Mouse (Mus musculus): Measurements from ENCODE around the gene Kcnj12. TPM values are rescaled to one million over a fixed set of nuclear protein-coding genes. Genes with fewer than 3 reads are reported as not detected.

The Kcnj12 gene
- polyA plus RNA-seq, 1 experiment from 2014 or later, result 0.77 TPM

DNA sequence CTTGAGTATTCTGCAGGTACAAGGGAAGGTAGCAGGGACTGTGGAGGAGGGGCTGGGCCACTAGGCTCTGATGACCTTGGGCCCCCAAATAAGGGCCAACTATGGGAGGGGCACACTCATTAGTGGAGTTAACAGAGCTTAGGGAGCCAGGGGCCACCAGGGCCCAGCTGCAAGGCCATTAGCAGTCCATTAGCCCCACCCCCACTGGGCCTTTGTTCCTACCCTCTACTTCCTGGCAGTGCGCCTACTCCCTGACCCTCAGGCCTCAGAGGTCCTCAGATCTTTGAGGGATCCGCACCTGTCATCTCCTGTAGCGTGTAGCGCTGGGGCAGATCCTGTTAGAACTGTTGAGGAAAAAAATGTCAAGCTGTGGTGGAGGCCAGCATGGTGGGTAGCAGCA, 18.3 kb upstream of the Kcnj12 start:
- no peak overlapping the region for H3K4me2 ChIP-seq
- H3K4me3 ChIP-seq, result no peak overlapping the region
- no peaks in the 10 kb centered on the region for H3K9me3 ChIP-seq
- ATAC-seq (ENCODE audit: borderline replicate concordance, extremely low read depth, low FRiP score, low TSS enrichment), result no peak
- no peaks in the 10 kb centered on the region for H3K36me3 ChIP-seq
- H3K27ac ChIP-seq, result no peak overlapping the region
- H3K4me1 ChIP-seq, result peaks cover 8% of the 10 kb centered on the region
- H3K9ac ChIP-seq, result no peak overlapping the region
- 42% methylated on average over 4 of the region's 4 CpGs for WGBS
- H3K27me3 ChIP-seq, result no peaks in the 10 kb centered on the region

DNA sequence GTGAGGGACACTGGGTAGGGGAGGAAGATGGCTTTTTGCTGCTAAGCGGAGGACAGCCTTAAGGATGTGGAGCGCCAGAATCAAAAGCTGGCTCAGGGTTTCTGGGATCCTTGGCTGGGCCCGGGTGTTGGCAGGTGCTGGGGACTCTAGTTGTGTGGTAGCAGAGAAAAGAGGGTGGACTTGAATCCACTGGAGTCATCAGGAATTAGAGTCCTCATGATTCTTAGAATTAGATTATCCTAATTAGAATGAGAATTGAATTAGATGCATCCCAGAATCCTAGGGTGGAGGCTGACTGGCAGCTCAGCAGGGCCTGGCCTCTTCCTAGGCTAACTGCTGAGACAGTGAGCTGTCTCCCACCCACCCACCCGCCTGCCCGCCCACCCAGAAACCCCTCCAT, 17.6 kb upstream of the Kcnj12 start:
- H3K27me3 ChIP-seq, result no peaks in the 10 kb centered on the region
- ATAC-seq (ENCODE audit: borderline replicate concordance, extremely low read depth, low FRiP score, low TSS enrichment), result no peak
- H3K27ac ChIP-seq, result no peak overlapping the region
- H3K4me1 ChIP-seq, result peaks cover 8% of the 10 kb centered on the region
- H3K9ac ChIP-seq, result no peak overlapping the region
- WGBS, result 62% methylated on average over 5 of the region's 5 CpGs
- H3K4me3 ChIP-seq, result no peak overlapping the region
- H3K4me2 ChIP-seq, result no peak overlapping the region
- H3K36me3 ChIP-seq, result no peaks in the 10 kb centered on the region
- H3K9me3 ChIP-seq, result no peaks in the 10 kb centered on the region

DNA sequence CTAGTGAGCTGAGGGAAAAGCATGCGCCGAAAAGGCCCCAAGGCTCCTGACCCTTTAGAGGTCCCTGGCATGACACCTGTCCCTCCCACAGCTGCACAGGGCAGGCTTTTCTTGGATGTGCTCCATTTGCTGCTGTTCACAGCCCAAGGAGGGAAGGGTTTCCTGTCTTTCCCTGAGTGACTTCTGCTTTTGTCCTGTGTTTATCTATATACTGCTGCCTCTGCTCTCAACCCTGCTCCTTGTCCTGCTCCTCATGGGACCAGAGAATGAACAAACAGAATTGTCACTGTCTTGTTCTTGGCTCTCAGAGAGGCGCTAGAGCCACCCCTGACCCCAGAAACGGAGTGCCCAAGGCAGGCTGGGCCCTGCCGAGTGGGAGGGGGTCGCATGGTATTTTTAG, 17.0 kb upstream of the Kcnj12 start:
- Histone ChIP-seq H3K4me3 (no peak overlapping the region), H3K4me1 (peaks cover 8% of the 10 kb centered on the region), H3K4me2 (no peak overlapping the region), H3K9ac (no peak overlapping the region), H3K27me3 (no peaks in the 10 kb centered on the region), H3K27ac (no peak overlapping the region), H3K9me3 (no peaks in the 10 kb centered on the region), H3K36me3 (no peaks in the 10 kb centered on the region)
- no peak for ATAC-seq (ENCODE audit: borderline replicate concordance, extremely low read depth, low FRiP score, low TSS enrichment)
- WGBS, result 32% methylated on average over 6 of the region's 6 CpGs

DNA sequence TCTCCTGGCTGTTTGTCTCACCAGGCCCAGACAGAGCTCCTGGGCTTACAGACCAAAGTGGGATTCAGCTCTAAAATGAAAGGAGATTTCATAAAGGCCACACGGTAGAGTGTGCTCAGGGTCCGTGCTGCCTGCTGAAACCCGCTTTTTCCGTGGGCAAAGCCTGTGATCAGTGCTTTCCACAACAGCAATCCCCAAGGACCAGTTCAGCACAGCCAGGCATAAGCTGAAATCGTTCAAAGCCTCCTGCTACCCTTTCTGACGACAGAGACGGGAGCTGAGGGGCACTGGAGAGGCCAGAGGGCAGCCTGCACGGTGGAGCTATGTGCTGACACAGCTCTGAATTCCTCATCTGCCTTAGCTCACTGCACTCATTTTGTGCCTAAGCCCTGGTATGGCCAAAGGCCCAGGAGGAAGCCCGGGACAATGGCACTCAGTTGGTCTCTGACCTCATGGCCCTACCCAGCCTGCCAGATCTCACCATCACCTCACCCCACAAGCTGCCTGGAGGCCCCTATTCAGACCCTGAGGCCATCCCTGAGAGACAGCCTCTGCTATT, 10.5 kb upstream of the Kcnj12 start:
- Histone ChIP-seq H3K4me3 (no peak overlapping the region), H3K27ac (no peak overlapping the region), H3K4me1 (no peaks in the 10 kb centered on the region), H3K9ac (no peak overlapping the region), H3K9me3 (no peaks in the 10 kb centered on the region), H3K36me3 (no peaks in the 10 kb centered on the region), H3K27me3 (no peaks in the 10 kb centered on the region), H3K4me2 (no peak overlapping the region)
- WGBS, result 37% methylated on average over 9 of the region's 9 CpGs
- 0 out of 2 replicates have a peak, but pooled peaks have one; percentile 42 for ATAC-seq (ENCODE audit: borderline replicate concordance, extremely low read depth, low FRiP score, low TSS enrichment)

DNA sequence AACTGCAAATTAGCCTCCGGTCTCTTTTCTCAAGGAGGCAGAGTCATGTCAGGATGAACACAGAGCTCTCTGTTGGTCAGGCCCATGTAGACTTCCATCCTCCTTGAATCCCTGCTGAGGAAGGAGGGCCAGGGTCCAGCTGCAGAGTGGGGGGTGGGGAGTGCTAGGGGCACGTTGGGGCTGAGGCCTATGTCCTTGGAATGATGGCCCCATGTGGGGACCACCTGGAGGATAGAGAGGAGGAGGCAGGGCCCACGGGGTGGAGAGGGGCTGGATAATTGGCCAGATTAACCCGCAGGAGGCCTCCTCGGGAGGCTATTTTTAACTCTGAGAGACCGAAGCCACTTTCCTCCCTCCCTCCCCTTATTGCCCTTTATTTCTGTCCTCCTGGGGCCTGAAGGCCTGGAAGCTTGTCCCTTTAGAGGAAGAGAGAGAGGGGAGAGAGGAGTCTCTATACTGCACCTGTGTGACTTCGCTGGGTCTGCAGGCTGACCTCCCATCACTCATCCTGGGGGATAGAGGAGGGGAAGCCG, 5.4 kb upstream of the Kcnj12 start:
- Histone ChIP-seq H3K27me3 (peaks cover 31% of the 10 kb centered on the region), H3K36me3 (no peaks in the 10 kb centered on the region), H3K4me3 (no peak overlapping the region), H3K9ac (no peak overlapping the region), H3K4me2 (no peak overlapping the region), H3K27ac (no peak overlapping the region), H3K9me3 (no peaks in the 10 kb centered on the region), H3K4me1 (peaks cover 4% of the 10 kb centered on the region; the same call in 1 of the 2 replicates)
- WGBS, result 31% methylated on average over 8 of the region's 8 CpGs
- ATAC-seq (ENCODE audit: borderline replicate concordance, extremely low read depth, low FRiP score, low TSS enrichment), result no peak

DNA sequence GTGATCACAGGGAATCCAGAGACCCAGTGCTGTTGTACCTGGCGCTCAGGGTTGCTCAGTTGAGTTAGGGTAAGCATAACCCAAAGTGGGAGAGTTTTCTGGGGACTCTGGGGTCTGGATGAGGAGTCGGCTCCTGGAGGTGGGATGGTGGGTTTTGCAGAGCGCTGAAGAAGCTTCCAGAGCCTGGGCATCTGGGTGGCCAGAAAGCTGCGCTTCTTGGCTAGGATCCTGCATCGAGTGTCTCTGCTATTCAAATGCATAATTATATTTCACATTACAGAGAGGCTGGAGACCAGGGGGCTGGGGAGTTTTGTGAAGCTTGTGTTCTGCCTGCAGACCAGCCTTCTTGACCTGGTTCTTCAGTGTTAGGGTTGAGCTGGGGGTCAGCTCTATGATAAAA, 1.2 kb upstream of the Kcnj12 start:
- Histone ChIP-seq H3K4me1 (peaks cover 15% of the 10 kb centered on the region; the same call in 1 of the 2 replicates), H3K4me3 (no peak overlapping the region), H3K9me3 (no peaks in the 10 kb centered on the region), H3K36me3 (no peaks in the 10 kb centered on the region), H3K9ac (no peak overlapping the region), H3K27me3 (peaks cover 72% of the 10 kb centered on the region), H3K4me2 (no peak overlapping the region), H3K27ac (no peak overlapping the region)
- 75% methylated on average over 5 of the region's 5 CpGs for WGBS
- ATAC-seq (ENCODE audit: borderline replicate concordance, extremely low read depth, low FRiP score, low TSS enrichment), result no peak

DNA sequence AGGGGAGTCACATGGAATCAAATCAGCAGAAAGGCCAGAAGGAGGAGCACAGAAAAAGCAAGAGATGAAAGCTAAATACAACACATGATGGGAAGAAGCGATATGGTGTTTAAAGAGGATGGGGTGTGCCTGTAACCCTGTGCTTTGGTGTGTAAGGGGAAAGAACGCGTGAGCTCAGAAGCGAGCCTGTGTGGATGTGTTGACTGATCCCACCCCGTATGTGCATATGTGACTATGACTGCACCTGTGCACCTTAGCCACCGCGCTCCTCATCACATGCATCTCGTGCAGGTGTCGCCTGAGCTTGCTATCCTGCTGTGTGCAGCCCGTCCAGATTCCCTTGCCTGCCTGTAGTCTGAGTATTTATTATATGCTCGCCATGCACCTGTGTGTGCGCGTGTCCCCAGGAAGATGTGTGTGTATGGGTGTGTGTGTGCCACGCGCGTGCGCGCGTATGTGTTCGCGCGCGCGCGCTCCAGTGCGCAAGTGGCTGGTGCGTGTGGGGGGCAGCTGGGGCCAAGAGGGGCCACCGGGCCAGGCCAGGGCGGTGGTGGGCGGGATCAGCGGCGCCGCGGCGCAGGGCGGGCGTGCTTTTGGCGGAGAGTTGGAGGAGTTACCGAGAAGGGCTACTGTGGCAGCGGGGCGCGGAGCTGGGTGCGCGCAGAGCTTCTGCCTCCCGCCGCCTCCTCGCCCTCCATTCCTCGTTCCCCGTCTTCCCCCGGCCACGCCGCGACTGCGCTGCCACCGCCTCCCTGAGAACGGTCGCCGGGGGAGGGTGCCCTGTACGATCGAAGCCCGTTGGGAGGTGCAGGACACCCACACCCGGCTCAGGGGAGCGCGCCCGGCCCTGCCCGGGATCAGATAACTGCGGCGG, 451 bp upstream of the Kcnj12 start:
- 2% methylated on average over 54 of the region's 68 CpGs for WGBS

DNA sequence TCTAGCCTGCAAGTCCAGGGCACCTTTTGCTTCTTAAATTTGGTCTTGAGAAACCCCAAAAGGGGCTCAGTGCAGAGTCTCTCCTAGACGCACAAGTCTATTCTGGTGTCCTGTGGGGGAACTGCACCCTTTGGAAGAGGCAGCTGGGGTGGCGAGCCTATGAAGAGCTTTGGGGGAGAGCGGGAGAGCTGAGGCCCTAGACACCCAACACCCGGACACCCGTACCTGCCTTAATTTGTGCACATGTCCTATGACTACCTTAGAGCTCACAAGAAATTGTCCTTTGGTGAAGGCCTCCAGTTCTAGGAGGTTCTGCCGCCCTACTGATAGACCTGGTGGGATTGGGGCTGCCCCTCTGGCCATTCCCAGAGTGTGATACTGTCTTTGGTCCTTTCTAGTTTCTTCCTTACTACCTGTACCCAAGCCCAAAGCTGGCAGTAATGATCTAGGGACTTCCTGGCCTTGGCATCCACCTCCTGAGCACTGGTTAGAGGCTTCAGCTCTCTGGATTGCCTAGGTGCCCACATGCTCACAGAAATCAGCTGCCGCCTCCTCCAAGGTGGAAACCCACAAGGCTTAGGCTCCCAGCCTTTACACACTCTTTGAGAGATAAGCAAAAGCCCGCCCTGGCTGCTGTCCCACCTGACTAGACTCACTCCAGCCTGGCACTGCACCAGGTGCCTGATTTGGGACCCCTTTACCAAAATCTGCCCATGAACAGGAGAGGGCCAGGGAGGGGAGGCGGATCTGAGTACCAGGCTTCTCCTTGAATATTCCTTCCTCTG, 1.2 kb downstream of the Kcnj12 start:
- Histone ChIP-seq H3K4me3 (peak overlapping the region; percentile 50; the same call in 1 of the 2 replicates), H3K9me3 (no peaks in the 10 kb centered on the region), H3K4me2 (peak overlapping the region; percentile 94), H3K4me1 (peaks cover 15% of the 10 kb centered on the region; the same call in 1 of the 2 replicates), H3K36me3 (no peaks in the 10 kb centered on the region), H3K27me3 (peaks cover 73% of the 10 kb centered on the region), H3K9ac (no peak overlapping the region), H3K27ac (no peak overlapping the region)
- ATAC-seq (ENCODE audit: borderline replicate concordance, extremely low read depth, low FRiP score, low TSS enrichment), result no peak
- WGBS, result 45% methylated on average over 9 of the region's 9 CpGs

More for the DNA sequence above, 451 bp upstream of the Kcnj12 start:
- Histone ChIP-seq H3K36me3 (no peaks in the 10 kb centered on the region), H3K27ac (no peak overlapping the region), H3K4me2 (peak overlapping the region; percentile 94), H3K27me3 (peaks cover 73% of the 10 kb centered on the region), H3K9me3 (no peaks in the 10 kb centered on the region), H3K4me3 (peak overlapping the region; percentile 50), H3K9ac (peak overlapping the region; percentile 24; the same call in 1 of the 2 replicates), H3K4me1 (peaks cover 15% of the 10 kb centered on the region; the same call in 1 of the 2 replicates)
- no peak for ATAC-seq (ENCODE audit: borderline replicate concordance, extremely low read depth, low FRiP score, low TSS enrichment)

DNA sequence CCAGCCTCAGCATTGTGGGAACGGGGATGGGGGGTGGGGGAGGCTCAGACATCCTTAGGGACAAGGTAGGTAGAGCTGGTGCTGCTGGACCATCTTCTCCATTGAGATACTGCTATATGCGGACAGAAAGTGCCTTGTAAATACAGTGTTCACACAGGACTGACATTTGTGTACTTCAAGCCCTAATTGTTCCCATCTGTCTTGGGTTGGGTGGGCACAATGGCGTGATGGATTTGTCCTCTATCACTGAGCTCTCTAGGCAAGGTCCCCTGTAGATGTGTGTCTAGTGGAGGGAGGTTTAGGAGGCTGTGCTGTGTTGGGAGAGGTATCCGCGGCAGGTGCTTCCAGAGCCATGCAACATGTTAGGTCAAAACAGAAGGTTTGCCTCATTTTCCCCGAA, 2.0 kb downstream of the Kcnj12 start:
- H3K4me1 ChIP-seq, result peaks cover 15% of the 10 kb centered on the region; the same call in 1 of the 2 replicates
- no peaks in the 10 kb centered on the region for H3K36me3 ChIP-seq
- ATAC-seq (ENCODE audit: borderline replicate concordance, extremely low read depth, low FRiP score, low TSS enrichment), result no peak
- H3K27ac ChIP-seq, result no peak overlapping the region
- 67% methylated on average over 6 of the region's 6 CpGs for WGBS
- H3K4me3 ChIP-seq, result no peak overlapping the region
- peaks cover 66% of the 10 kb centered on the region for H3K27me3 ChIP-seq
- no peak overlapping the region for H3K9ac ChIP-seq
- no peak overlapping the region for H3K4me2 ChIP-seq
- no peaks in the 10 kb centered on the region for H3K9me3 ChIP-seq

DNA sequence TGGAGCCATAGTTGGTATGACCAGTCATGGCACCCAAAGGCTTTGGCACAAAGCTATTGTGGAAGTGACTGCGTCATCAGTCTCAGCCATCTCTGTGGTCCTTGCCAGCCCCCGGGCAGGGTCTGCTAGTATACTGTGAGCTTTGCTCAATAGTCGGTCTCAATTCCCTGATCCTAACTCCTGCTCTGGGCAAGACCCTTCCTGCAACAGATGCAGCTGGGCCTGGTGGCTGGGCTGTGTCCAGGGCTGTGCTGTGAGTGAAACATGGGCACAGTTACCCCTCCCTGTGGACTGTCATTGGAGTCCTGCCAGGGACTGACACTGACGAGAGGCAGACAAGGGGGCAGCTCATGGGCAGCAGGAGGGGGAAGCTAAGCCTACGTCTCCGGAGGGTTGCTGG, 2.6 kb downstream of the Kcnj12 start:
- Histone ChIP-seq H3K4me2 (no peak overlapping the region), H3K9ac (no peak overlapping the region), H3K36me3 (no peaks in the 10 kb centered on the region), H3K4me3 (no peak overlapping the region), H3K27ac (no peak overlapping the region), H3K4me1 (peaks cover 15% of the 10 kb centered on the region; the same call in 1 of the 2 replicates), H3K27me3 (peaks cover 60% of the 10 kb centered on the region), H3K9me3 (no peaks in the 10 kb centered on the region)
- no peak for ATAC-seq (ENCODE audit: borderline replicate concordance, extremely low read depth, low FRiP score, low TSS enrichment)
- WGBS, result 52% methylated on average over 6 of the region's 6 CpGs

DNA sequence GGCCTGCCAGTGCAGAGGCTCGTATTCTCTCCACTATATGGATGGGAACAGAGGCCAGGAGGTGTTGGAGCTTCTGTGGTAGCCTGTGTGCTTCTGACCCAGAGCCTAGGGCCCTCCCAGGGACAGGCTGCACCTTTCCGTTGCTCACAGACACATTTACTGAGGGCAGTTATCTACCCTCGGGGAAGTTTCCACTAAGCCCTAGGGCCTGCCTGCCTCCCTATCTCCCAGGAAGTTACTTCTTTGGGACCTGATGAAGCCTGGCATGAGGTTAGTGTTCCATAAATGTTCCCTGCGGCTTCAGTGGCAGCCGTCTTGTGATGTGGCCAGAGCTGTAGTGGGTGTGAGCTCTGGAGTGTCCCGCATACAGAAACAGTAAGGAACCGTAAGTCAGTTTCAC, 3.2 kb downstream of the Kcnj12 start:
- ATAC-seq (ENCODE audit: borderline replicate concordance, extremely low read depth, low FRiP score, low TSS enrichment), result no peak
- Histone ChIP-seq H3K36me3 (no peaks in the 10 kb centered on the region), H3K9me3 (no peaks in the 10 kb centered on the region), H3K27ac (no peak overlapping the region), H3K27me3 (peaks cover 54% of the 10 kb centered on the region), H3K4me3 (no peak overlapping the region), H3K9ac (no peak overlapping the region), H3K4me2 (no peak overlapping the region), H3K4me1 (peaks cover 15% of the 10 kb centered on the region; the same call in 1 of the 2 replicates)
- WGBS, result 78% methylated on average over 7 of the region's 7 CpGs

Data from lung, embryonic 15.5 days (tissue).